Mouse (Mus musculus): Measurements from ENCODE around the gene Add3. TPM values are rescaled to one million over a fixed set of nuclear protein-coding genes. Genes with fewer than 3 reads are reported as not detected.

Gene Add3
- polyA plus RNA-seq, 1 experiment from 2014 or later: 134 TPM

DNA sequence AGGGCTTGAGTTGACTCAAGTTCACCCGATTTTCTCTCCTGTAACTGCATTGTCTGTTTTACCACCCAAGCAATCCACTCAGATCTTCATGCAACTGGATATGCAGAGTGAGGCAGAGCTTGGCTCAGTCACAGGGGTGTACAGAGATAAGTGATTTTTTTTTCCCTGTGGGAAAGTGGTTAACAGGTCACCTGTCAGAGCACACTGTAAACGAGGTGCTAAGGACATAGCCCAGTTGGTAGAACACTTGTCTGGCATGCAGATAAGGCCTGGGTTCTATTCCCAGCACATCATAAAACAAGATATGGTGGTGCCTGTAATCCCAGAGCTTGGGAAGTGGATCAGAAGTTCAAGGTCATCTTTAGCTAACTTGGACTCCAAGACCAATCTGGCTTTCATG, 14.6 kb upstream of the Add3 start:
- H3K4me1 ChIP-seq (ENCODE audit: control insufficient read depth in 2 of 2, insufficient read depth in 2 of 2, low read length in 2 of 2): peaks cover 21 to 41% of the 10 kb centered on the region in 2 experiments

DNA sequence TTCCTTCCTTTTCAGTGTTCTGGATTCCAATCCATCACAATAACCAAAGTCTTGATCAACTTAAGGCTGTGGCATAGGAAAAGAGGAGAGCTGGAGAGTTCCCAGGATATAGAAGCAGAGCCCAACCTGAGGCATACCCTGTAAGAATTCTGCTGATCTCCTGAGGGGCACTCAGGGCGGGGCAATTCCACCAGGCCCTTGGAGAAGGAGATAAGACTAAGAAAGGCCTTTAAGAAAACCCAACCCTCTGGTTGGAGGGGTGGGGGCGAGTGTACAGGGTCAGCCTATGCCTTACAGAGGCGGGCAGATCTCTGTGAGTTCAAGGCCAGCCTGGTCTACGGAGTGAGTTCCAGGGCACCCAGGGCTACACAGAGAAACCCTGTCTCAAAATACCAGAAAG, 13.7 kb upstream of the Add3 start:
- Histone ChIP-seq H3K9ac (ENCODE audit: low read length) (no peak overlapping the region), H3K27ac (replicated peaks in 1 of 2; ENCODE audit: control insufficient read depth in 1 of 2, insufficient read depth in 1 of 2, low read depth in 2 of 2, low read length in 2 of 2) (peak overlapping the region in 1 of 2 experiments; percentile 58; a peak in 2 of 4 replicates), H3K4me1 (ENCODE audit: control insufficient read depth in 2 of 2, insufficient read depth in 2 of 2, low read length in 2 of 2) (peaks cover 23 to 41% of the 10 kb centered on the region in 2 experiments), H3K9me3 (ENCODE audit: control insufficient read depth, low read length) (no peaks in the 10 kb centered on the region), H3K36me3 (ENCODE audit: control insufficient read depth, insufficient read depth, low read length) (no peaks in the 10 kb centered on the region), H3K27me3 (ENCODE audit: control insufficient read depth, insufficient read depth, low read length) (no peaks in the 10 kb centered on the region), H3K4me3 (ENCODE audit: control insufficient read depth in 1 of 2, insufficient read depth in 1 of 2, low read depth in 1 of 2, low read length in 2 of 2) (no peak overlapping the region), H3K4me2 (ENCODE audit: low read length) (no peak overlapping the region)
- ATAC-seq (ENCODE audit: insufficient number of reproducible peaks, insufficient read depth, low FRiP score, low read depth): no peak
- 89% methylated on average over 4 of the region's 4 CpGs for WGBS

More for the DNA sequence above, 14.6 kb upstream of the Add3 start:
- Histone ChIP-seq H3K27ac (replicated peaks in 1 of 2; ENCODE audit: control insufficient read depth in 1 of 2, insufficient read depth in 1 of 2, low read depth in 2 of 2, low read length in 2 of 2) (peak overlapping the region; percentile 42 to 61; a peak in 2 of 4 replicates), H3K9ac (ENCODE audit: low read length) (no peak overlapping the region), H3K36me3 (ENCODE audit: control insufficient read depth, insufficient read depth, low read length) (no peaks in the 10 kb centered on the region), H3K4me2 (ENCODE audit: low read length) (no peak overlapping the region), H3K9me3 (ENCODE audit: control insufficient read depth, low read length) (no peaks in the 10 kb centered on the region), H3K4me3 (ENCODE audit: control insufficient read depth in 1 of 2, insufficient read depth in 1 of 2, low read depth in 1 of 2, low read length in 2 of 2) (no peak overlapping the region), H3K27me3 (ENCODE audit: control insufficient read depth, insufficient read depth, low read length) (no peaks in the 10 kb centered on the region)
- ATAC-seq (ENCODE audit: insufficient number of reproducible peaks, insufficient read depth, low FRiP score, low read depth): peak; percentile 75; the same call in 1 of the 2 replicates
- WGBS: 16% methylated on average over 2 of the region's 2 CpGs

DNA sequence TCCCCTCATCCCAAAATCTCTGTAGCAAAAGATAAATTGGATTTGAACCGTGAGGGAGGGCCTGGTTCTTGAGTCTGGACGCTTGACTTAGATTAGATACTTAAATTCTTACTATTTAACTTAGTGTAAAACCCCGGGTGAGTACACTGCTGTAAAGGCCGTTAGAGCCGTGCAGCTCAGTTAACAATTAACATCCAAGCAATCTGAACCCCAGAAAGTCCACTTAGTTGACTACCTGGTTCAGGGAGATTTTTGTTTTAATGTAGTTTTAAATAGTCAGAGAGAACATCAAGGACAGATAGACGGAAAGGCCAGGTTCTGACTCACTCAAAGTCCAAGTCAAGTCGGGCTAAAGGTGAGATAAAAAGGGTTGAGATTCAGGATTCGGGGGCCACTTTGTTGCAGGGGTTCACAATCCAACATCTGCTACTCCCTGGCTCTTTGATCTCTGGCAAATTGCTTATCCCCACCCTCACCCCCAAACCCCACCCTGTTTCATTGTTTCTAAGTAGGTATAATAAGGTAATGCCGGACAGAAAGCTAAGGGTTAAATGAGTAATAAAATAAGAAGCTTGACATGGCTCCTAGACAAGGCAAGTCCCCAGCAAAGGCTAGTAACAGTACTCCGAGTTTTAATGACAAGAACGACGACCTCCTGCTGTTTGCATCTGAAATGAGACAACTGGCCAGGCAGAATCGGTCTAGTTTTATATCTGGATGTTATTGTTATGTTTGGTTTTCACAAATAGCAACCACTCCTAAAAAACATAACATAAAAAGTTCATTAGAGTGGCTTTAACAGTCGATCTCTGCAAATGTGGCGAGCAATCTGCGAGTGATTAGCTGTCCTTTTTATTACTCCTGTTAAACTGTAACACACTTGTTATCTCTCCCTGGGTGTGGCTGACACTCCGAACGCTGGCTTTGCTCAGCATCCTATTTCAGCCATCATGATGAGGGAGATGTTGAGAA, 12.6 kb upstream of the Add3 start:
- Histone ChIP-seq H3K4me3 (ENCODE audit: control insufficient read depth in 1 of 2, insufficient read depth in 1 of 2, low read depth in 1 of 2, low read length in 2 of 2) (no peak overlapping the region), H3K4me1 (ENCODE audit: control insufficient read depth in 2 of 2, insufficient read depth in 2 of 2, low read length in 2 of 2) (peaks cover 23 to 41% of the 10 kb centered on the region in 2 experiments), H3K9me3 (ENCODE audit: control insufficient read depth, low read length) (no peaks in the 10 kb centered on the region), H3K4me2 (ENCODE audit: low read length) (peak overlapping the region; percentile 42; the same call in 1 of the 2 replicates), H3K36me3 (ENCODE audit: control insufficient read depth, insufficient read depth, low read length) (no peaks in the 10 kb centered on the region), H3K27me3 (ENCODE audit: control insufficient read depth, insufficient read depth, low read length) (no peaks in the 10 kb centered on the region), H3K9ac (ENCODE audit: low read length) (0 out of 2 replicates have a peak overlapping the region, but pooled peaks have one; percentile 17), H3K27ac (replicated peaks in 1 of 2; ENCODE audit: control insufficient read depth in 1 of 2, insufficient read depth in 1 of 2, low read depth in 2 of 2, low read length in 2 of 2) (peak overlapping the region; percentile 47 to 65)
- 25% methylated on average over 18 of the region's 18 CpGs for WGBS
- no peak for ATAC-seq (ENCODE audit: insufficient number of reproducible peaks, insufficient read depth, low FRiP score, low read depth)

DNA sequence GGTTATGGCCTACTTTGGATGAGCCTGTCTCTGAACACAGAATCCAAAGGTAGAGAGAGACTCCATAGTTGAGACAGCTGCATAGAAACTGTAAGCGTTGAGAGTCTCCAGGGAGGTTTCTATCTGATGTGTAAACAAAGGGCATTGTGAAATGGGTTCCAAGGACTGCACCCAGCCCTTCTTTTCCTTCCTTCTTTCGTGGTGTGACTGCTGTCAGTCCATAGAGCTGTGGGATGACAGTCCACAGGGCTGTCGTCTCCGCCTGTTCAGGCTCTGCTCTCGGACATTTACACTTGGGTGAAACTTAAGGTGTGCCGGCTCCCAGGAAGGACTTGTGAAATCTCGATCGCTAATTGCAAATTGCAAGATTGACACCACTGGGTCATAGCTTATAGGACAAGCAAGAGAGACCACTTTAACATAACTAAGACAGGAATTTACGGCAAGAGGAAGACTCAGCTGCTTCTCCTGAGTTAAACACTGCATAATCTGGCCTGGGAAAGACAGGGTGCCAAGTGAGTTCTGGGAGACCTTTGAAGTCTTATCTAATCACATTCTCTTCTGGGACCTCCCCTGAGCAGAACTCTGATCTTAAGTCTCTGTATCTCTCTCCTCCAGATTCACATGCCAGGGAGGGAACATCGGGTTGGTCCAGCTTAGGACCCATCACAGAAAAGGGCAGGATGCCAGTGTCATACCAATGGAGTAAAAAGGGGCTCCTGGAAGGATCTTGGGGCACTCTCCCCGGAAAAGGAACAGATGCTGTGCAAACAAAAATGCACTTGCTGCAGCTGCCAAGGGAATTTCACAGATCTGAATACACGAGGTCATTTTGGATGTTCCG, 11.5 kb upstream of the Add3 start:
- ATAC-seq (ENCODE audit: insufficient number of reproducible peaks, insufficient read depth, low FRiP score, low read depth): no peak
- H3K27ac ChIP-seq (replicated peaks in 1 of 2; ENCODE audit: control insufficient read depth in 1 of 2, insufficient read depth in 1 of 2, low read depth in 2 of 2, low read length in 2 of 2): peak overlapping the region; percentile 47 to 65
- H3K9ac ChIP-seq (ENCODE audit: low read length): 0 out of 2 replicates have a peak overlapping the region, but pooled peaks have one; percentile 17
- no peaks in the 10 kb centered on the region for H3K9me3 ChIP-seq (ENCODE audit: control insufficient read depth, low read length)
- H3K36me3 ChIP-seq (ENCODE audit: control insufficient read depth, insufficient read depth, low read length): no peaks in the 10 kb centered on the region
- H3K27me3 ChIP-seq (ENCODE audit: control insufficient read depth, insufficient read depth, low read length): no peaks in the 10 kb centered on the region
- H3K4me1 ChIP-seq (ENCODE audit: control insufficient read depth in 2 of 2, insufficient read depth in 2 of 2, low read length in 2 of 2): peaks cover 18 to 34% of the 10 kb centered on the region in 2 experiments
- peak overlapping the region; percentile 42 for H3K4me2 ChIP-seq (ENCODE audit: low read length)
- no peak overlapping the region for H3K4me3 ChIP-seq (ENCODE audit: control insufficient read depth in 1 of 2, insufficient read depth in 1 of 2, low read depth in 1 of 2, low read length in 2 of 2)
- 12% methylated on average over 13 of the region's 13 CpGs for WGBS

DNA sequence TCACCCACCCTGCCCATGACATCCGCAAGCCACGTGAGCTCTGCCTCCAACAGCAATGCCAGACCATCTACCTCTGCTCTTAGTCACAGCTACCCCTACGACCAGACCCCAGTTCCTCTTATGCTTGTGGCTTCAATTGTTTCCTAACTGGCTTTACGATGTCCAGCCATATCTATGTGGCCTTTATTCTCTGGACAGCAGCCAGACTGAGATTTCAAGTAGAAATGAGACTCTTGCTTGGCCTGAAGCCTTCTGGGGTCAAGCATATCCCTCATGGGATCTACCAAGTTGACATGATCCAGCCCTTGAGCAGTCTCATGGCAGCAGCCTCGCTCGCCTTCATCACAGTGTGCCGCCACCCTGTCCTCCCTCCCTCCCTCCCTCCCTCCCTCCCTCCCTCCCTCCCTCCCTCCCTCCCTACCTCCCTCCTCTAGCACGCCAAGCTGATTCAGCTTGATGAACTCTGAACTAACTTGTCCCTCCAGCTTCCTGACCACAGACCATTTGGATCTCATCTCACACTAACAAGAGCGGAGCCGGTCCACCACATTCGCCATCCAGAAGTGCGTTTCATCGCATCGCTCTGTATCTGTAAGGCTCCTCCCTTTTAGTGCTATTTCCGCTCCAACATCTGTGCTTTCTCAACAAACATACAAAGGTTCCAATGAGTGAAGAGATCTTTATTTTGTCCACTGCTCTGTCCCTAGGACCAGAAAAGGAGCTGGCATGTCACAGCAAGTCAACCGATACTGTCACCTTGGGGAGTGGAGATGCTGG, 9.7 kb upstream of the Add3 start:
- ATAC-seq (ENCODE audit: insufficient number of reproducible peaks, insufficient read depth, low FRiP score, low read depth): no peak
- Histone ChIP-seq H3K27ac (replicated peaks in 1 of 2; ENCODE audit: control insufficient read depth in 1 of 2, insufficient read depth in 1 of 2, low read depth in 2 of 2, low read length in 2 of 2) (peak overlapping the region; percentile 18 to 24; a peak in 1 of 4 replicates), H3K4me3 (ENCODE audit: control insufficient read depth in 1 of 2, insufficient read depth in 1 of 2, low read depth in 1 of 2, low read length in 2 of 2) (no peak overlapping the region), H3K27me3 (ENCODE audit: control insufficient read depth, insufficient read depth, low read length) (no peaks in the 10 kb centered on the region), H3K9ac (ENCODE audit: low read length) (no peak overlapping the region), H3K4me1 (ENCODE audit: control insufficient read depth in 2 of 2, insufficient read depth in 2 of 2, low read length in 2 of 2) (peaks cover 18 to 31% of the 10 kb centered on the region in 2 experiments), H3K36me3 (ENCODE audit: control insufficient read depth, insufficient read depth, low read length) (no peaks in the 10 kb centered on the region), H3K4me2 (ENCODE audit: low read length) (no peak overlapping the region), H3K9me3 (ENCODE audit: control insufficient read depth, low read length) (no peaks in the 10 kb centered on the region)
- WGBS: 80% methylated on average over 14 of the region's 16 CpGs

DNA sequence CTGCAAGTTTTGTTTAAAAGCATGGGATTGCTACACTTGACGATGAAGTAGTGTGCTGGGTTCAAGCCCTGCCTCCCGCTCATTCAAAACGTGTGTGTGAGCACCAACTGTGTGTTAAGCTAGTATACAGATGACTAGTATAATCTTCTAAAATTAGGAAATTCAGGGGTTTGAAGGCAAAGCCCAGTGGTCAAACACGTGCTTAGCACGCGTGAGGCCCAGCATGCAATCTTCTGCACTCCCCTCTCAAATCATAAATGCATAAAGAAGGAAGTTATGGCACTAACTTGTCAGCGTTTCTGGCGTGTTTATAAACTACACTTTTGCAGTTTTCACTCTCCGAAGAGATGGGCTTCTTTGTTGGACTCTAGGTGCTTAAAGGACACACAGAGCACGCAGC, 7.8 kb upstream of the Add3 start:
- peaks cover 18 to 27% of the 10 kb centered on the region in 2 experiments for H3K4me1 ChIP-seq (ENCODE audit: control insufficient read depth in 2 of 2, insufficient read depth in 2 of 2, low read length in 2 of 2)
- H3K27me3 ChIP-seq (ENCODE audit: control insufficient read depth, insufficient read depth, low read length): no peaks in the 10 kb centered on the region
- no peak overlapping the region for H3K27ac ChIP-seq (replicated peaks in 1 of 2; ENCODE audit: control insufficient read depth in 1 of 2, insufficient read depth in 1 of 2, low read depth in 2 of 2, low read length in 2 of 2)
- no peaks in the 10 kb centered on the region for H3K36me3 ChIP-seq (ENCODE audit: control insufficient read depth, insufficient read depth, low read length)
- ATAC-seq (ENCODE audit: insufficient number of reproducible peaks, insufficient read depth, low FRiP score, low read depth): no peak
- no peak overlapping the region for H3K9ac ChIP-seq (ENCODE audit: low read length)
- H3K9me3 ChIP-seq (ENCODE audit: control insufficient read depth, low read length): no peaks in the 10 kb centered on the region
- H3K4me2 ChIP-seq (ENCODE audit: low read length): no peak overlapping the region
- WGBS: 90% methylated on average over 10 of the region's 10 CpGs
- no peak overlapping the region for H3K4me3 ChIP-seq (ENCODE audit: control insufficient read depth in 1 of 2, insufficient read depth in 1 of 2, low read depth in 1 of 2, low read length in 2 of 2)

Measured in heart, embryonic 14.5 days (tissue).